In genomic region chr17:24415011-24415410, GRCm38 (mm10) we compare ENCODE assay signal across 8 mouse cellular contexts. TPM values are rescaled to one million over a fixed set of nuclear protein-coding genes. Genes with fewer than 3 reads are reported as not detected.
DNase-seq lines count a peak whose midpoint lies in the region; ATAC-seq lines count a peak whose summit lies in the region.

No protein-coding gene starts in this region.

- WGBS in liver, embryonic 15.5 days (ENCODE audit: insufficient replicate concordance): under 1% methylated on average over 21 of the region's 21 CpGs

- peak overlapping the region; percentile 98 for H3K27ac ChIP-seq in liver, embryonic 15.5 days (replicated peaks)

- H3K4me3 ChIP-seq in liver, embryonic 15.5 days (replicated peaks): peak overlapping the region; percentile 90

- H3K9ac ChIP-seq in liver, embryonic 15.5 days: peak overlapping the region; percentile 83

- ATAC-seq in liver, embryonic 15.5 days (ENCODE audit: insufficient read depth): no peak

- no peaks in the 10 kb centered on the region for H3K9me3 ChIP-seq in liver, embryonic 15.5 days (replicated peaks)

- peaks cover 65% of the 10 kb centered on the region for H3K36me3 ChIP-seq in liver, embryonic 15.5 days (replicated peaks)

- H3K4me2 ChIP-seq in liver, embryonic 15.5 days: peak overlapping the region; percentile 79

- H3K4me1 ChIP-seq in liver, embryonic 15.5 days (replicated peaks): peaks cover 47% of the 10 kb centered on the region

- H3K27me3 ChIP-seq in liver, embryonic 15.5 days: no peaks in the 10 kb centered on the region

- DNase-seq in embryo, embryonic 9.5 days (ENCODE audit: extremely low spot score): peak; percentile 12
- no peak for DNase-seq in embryo, embryonic 10 days (ENCODE audit: low spot score)
- DNase-seq in thymus, postnatal 0 days (ENCODE audit: low spot score): peak; percentile 30
- DNase-seq in thymus, postnatal 14 days: no peak
- no peak for DNase-seq in urinary bladder, postnatal 14 days (ENCODE audit: low spot score)
- no peak for DNase-seq in layer of hippocampus, postnatal 25 days (ENCODE audit: extremely low spot score in 1 of 2, low spot score in 1 of 2)
- no peak for DNase-seq in MN1 (ENCODE audit: low spot score)

RNA-seq across cellular contexts. Expression of gene Rnps1, which starts 0.6 kb away (rescaled TPM):
- 232 and 240 TPM in 2 replicates for polyA plus RNA-seq in thymus, postnatal 0 days (2015; fragmentation: Nextera tagmentation; extraction: Ambion mirVana)
- 109 and 113 TPM in 2 replicates for polyA plus RNA-seq in liver, embryonic 15.5 days (2015; fragmentation: Nextera tagmentation; extraction: Ambion mirVana)
- total RNA-seq in layer of hippocampus, postnatal 25 days (2021): 100 to 1,000 TPM; 117 to 120 TPM

RNA-seq across cellular contexts. Expression of gene Eci1, which starts 11.4 kb away (rescaled TPM):
- 23.2 and 31.3 TPM in 2 replicates for polyA plus RNA-seq in thymus, postnatal 0 days (2015; fragmentation: Nextera tagmentation; extraction: Ambion mirVana)
- 81.2 and 92.2 TPM in 2 replicates for polyA plus RNA-seq in liver, embryonic 15.5 days (2015; fragmentation: Nextera tagmentation; extraction: Ambion mirVana)
- 10 to 100 TPM; 23.3 to 26.9 TPM for total RNA-seq in layer of hippocampus, postnatal 25 days (2021)

RNA-seq across cellular contexts. Expression of gene Dnase1l2, which starts 27.9 kb away (rescaled TPM):
- 1.7 and 1.9 TPM in 2 replicates for polyA plus RNA-seq in thymus, postnatal 0 days (2015; fragmentation: Nextera tagmentation; extraction: Ambion mirVana)
- polyA plus RNA-seq in liver, embryonic 15.5 days (2015; fragmentation: Nextera tagmentation; extraction: Ambion mirVana): 0.39 and 0.41 TPM in 2 replicates
- 1 to 10 TPM; 6.0 to 7.8 TPM for total RNA-seq in layer of hippocampus, postnatal 25 days (2021)

RNA-seq across cellular contexts. Expression of gene E4f1, which starts 55.1 kb away (rescaled TPM):
- polyA plus RNA-seq in thymus, postnatal 0 days (2015; fragmentation: Nextera tagmentation; extraction: Ambion mirVana): 12.2 and 24.5 TPM in 2 replicates
- 11.5 and 14.2 TPM in 2 replicates for polyA plus RNA-seq in liver, embryonic 15.5 days (2015; fragmentation: Nextera tagmentation; extraction: Ambion mirVana)
- 10 to 100 TPM; 25.4 to 36.0 TPM for total RNA-seq in layer of hippocampus, postnatal 25 days (2021)

RNA-seq across cellular contexts. Expression of gene Pgp, which starts 55.2 kb away (rescaled TPM):
- 55.7 and 57.4 TPM in 2 replicates for polyA plus RNA-seq in thymus, postnatal 0 days (2015; fragmentation: Nextera tagmentation; extraction: Ambion mirVana)
- polyA plus RNA-seq in liver, embryonic 15.5 days (2015; fragmentation: Nextera tagmentation; extraction: Ambion mirVana): 60.5 and 61.2 TPM in 2 replicates
- total RNA-seq in layer of hippocampus, postnatal 25 days (2021): 10 to 100 TPM; 61.5 to 74.6 TPM

Comparison
In these comparisons a context has a peak if more than half of its experiments do, and no peak if none do; other contexts are left out.
1. DNase-seq: peak in embryo, embryonic 9.5 days (single experiment) and thymus, postnatal 0 days (single experiment); none in embryo, embryonic 10 days (single experiment), thymus, postnatal 14 days (single experiment), urinary bladder, postnatal 14 days (single experiment), layer of hippocampus, postnatal 25 days (0 of 2) and MN1 (single experiment).